Mouse (Mus musculus) C2C12 (cell line): ENCODE data around the gene Ctnnd2.

Source experiments
- CTCF ChIP-seq: IDR thresholded peaks from one replicate; pipeline ENCODE4 v1.5.1; 2011; ENCODE audit not compliant: control insufficient read depth, insufficient read depth, insufficient read length
- MYOG ChIP-seq: IDR thresholded peaks from one replicate; pipeline ENCODE4 v1.6.1; 2011; ENCODE audit not compliant: control insufficient read depth, insufficient read length; ENCODE audit errors: extremely low read depth
- USF1 ChIP-seq: IDR thresholded peaks from one replicate; pipeline ENCODE4 v1.6.1; 2011; ENCODE audit warnings: low read depth, mild to moderate bottlenecking, control low read depth, moderate library complexity

DNA sequence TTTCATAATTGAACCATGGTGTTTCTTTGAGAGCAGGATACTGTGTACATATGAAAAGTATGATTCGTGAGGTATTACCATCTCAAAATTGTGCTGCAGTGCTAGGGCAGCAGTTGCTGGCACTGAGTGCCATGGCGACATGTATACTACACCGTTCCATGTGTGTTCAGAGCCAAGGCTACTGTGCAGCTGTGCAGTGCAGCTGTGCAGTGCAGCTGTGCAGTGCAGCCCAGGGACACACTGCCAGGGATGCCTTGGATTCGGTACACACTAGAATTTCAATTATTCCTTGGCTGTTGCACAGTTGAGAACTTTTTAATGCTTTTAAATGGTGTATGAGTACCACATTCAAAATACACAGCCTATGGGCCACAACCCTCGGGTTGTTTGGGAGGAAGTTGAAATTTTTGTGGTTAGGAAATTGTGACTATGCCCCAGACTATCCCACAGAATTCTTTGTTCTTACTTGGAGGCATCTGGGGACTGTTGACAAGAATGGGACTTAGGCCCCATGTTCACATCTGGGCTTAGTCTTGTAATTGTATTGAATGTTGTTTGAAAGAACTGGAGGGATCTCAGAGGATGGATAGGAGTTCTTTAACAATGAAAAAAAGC, 613.4 kb downstream of the Ctnnd2 start:
- TF ChIP-seq CTCF (no peak), USF1 (no peak), MYOG (no peak)
